Mouse (Mus musculus) right cerebral cortex, adult 2 months (tissue): Measurements from ENCODE around the gene Ugt1a2.
"Not testable (repeated sequence)": the region's sequence is repeated elsewhere in the genome, so short reads cannot be mapped to it uniquely, and the experiment has no call there.

Source experiments
- DNase-seq, 2 experiments: peaks; one replicate each; pipeline ENCODE4 v3.0.0; 2021 to 2022; ENCODE audit warnings: low spot score in 2 of 2

Gene Ugt1a2

DNA sequence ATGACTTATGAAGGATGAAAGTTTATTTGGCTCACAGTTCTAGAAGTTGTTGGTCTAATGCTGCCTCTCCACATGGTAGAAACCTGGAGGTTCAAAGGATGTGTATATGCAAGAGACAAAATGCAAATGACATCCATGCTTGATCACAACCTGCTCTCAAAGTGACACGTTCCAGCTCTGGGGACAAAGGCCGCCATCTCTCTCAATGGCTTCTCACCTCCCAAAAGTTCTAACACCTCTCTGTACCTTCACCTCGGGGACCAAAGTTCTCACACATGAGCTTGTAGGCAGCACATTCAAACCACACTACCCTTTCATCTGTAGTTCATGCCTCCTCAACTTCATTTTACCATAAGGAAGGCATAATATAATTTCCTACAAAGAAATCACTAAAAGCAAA lies 17.2 kb downstream of the Ugt1a2 start:
- DNase-seq, result no peak

DNA sequence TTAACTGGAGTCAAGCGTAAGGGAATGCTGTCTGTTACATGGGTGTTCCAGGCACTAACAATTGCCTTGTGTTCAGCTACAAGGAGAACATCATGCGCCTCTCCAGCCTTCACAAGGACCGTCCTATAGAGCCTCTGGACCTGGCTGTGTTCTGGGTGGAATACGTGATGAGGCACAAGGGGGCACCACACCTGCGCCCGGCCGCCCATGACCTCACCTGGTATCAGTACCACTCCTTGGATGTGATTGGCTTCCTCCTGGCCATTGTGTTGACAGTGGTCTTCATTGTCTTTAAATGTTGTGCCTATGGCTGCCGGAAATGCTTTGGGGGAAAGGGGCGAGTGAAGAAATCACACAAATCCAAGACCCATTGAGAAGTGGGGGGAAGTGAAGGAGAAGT lies 17.6 kb downstream of the Ugt1a2 start:
- no peak for DNase-seq

DNA sequence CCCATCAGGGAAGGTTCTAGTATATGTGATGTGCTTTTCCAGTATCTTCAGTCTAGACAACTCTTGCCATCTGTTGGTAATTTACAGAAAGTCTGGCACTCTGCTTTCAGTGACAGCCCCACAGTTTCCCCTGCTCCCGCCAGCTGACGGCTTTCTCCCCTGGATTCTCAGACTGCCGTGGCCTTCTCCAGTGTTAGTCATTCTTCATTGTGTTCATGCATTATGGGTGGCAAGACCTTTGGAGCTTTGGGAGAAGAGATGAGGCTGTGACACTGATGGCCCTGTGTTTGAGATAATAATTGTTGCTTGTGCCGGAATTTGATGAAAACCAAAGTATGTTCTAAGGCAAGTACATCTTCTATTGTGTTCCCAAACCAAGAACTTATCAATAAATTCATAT lies 18.2 kb downstream of the Ugt1a2 start:
- no peak for DNase-seq

DNA sequence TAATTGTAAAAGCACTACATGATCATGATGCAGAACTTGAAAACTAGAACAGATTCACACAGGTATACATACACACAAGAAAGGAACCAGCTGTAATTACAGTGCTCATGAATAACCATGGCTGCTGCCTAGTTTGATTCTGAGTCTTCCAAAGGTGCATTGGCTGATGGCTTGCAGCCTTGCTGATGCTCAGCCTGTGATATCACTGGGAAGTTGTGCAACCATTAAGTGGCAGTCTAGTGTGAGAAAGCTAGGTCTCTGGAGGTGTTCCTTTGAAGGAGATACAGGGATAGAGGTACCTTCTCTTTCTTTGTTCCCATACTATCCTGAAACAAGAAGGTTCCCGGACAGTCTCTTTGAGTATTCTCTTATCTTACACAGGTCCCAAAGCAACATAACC lies 18.7 kb downstream of the Ugt1a2 start:
- no peak for DNase-seq

DNA sequence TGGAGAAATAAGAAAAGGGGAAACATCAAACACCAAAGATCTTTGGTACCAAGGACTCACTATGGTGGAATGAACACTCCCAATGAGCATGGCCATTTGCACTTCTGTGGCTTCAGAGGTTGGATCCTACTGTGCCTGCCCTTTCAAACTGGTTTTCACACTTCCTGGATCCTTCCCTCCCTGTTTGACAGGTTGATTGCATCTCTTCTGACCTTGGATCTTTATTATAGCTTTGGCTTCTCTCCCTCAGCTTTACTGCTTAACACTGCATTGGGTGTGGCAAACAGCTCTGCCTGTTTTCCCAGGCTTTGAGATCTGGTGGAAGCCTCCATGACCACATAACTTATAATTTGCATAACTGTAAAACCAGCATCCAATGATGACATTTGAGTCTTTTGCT lies 19.9 kb downstream of the Ugt1a2 start:
- DNase-seq, result no peak

DNA sequence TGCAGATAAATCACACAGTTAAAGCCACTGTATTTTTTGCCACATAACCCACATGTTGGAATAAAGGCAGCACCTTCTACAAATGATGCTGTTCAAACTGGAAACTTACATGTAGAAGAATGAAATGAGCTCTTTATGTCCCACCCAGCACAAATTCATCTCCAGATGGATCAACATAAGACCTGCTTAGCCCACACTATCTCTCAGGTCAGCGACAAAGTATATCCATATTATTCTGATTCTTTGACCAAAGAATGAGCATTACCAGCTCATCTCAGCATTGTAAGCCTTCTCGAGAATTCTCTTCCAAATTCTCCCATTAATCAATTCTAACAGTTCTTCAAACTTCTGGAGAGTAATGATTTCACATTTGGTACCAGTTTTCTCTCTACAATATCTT lies 21.8 kb downstream of the Ugt1a2 start:
- no peak for DNase-seq

DNA sequence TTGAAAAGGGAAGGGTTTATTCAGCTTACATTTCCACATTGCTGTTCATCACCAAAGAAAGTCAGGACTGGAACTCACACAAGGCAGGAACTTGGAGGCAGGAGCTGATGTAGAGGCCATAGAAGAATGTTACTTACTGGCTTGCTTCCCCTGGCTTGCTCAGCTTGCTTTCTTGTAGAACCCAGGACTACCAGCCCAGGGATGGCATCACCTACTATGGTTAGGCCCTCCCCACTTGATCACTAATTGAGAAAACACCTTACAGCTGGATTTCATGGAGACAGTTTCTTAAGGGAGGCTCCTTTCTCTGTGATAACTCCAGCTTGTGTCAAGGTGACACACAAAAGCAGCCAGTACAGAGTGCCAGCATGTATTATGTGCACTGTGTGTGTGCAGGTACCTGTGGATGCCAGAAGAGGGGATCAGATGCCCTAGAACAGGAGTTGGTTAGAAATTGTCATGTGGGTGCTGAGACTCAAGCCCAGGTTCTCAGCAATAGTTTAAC lies 22.7 kb downstream of the Ugt1a2 start:
- not testable (repeated sequence) for DNase-seq

DNA sequence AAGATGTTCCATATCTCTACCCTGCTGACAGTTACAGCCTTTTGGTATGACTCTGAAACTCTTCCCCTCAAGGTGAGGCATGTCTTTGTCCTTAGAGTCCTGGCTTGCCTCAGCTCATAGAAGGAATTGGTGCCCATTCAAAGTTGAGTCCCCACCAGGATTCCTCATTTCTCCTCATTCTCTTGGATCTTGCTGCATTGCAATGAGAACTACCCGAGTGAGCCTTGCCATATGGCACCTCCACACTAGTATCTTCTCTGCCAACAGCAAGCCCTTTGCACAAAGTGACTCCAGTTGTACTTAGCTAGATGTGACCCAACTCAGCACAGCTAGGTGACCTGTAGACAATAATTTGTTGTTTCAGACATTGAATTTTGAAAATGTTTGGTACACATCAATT lies 23.2 kb downstream of the Ugt1a2 start:
- DNase-seq, result no peak

DNA sequence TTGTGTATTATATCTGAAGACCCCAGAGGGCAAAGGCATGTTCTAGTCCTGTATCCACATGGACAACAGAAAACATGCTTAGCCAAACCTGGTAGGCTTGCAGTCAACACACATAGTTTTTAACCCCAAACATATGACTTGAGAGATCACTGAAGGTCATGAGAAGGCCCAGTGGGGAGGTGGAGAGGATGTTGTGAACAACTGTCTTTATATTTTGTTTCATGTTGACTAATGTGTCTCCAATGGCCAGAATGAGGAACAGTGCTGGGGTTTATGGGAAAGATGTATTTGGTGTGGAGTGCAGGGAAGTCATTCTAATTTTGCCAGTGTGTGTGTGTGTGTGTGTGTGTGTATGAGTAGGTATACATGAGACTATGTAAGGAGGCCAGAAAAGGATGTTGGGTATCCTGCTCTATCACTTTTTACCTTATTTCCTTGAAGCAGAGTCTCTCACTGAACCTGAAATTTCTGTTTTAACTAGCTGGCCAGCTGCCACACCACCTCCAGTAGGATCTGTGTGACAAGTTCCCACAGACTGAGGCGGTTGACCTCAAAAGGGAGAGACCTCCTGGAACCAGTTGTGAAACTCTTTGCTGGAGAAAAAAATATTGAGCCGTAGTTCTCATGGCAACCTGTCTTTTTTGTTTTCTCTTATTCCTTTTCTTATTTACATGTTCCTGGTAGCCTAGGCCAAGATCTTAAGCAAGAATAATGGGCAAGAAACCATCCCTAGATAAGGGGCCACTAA lies 23.8 kb downstream of the Ugt1a2 start:
- no peak for DNase-seq

DNA sequence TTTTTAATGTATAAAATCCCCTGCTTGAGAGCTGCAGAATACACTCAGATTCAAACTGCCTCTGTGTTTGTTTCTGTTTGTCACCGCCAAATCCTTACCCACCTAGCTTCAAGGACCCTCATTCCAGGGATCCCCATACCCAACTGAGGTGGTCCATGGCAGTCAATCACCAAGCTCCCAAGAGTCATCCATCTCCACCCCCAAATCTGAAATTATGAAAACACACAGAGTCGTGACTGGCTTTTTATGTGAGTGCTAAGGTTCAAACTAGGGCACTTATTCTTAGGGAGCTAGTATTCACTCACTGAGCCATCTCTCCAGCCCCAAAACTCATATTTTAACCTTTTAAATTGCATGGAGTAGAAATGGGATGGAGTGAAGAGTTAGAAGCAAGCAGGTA lies 24.9 kb downstream of the Ugt1a2 start:
- not testable (repeated sequence) for DNase-seq

DNA sequence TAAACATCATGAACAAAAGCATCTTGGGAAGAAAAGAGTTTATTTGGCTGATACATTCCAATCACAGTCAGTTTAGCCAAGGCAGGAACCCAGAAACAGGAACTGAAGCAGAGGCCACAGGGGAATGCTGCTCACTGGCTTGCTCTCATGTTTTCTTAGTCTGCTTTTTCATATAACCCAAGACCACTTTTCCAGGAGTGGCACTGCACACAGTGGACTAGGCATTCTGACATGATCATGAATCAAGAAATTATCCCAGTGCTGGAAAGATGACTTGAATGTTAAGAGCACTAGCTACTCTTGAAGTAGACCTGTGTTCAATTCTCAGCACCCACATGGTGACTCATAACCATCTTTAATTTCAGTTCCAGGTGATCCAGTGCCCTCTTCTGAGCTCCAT lies 25.3 kb downstream of the Ugt1a2 start:
- no peak for DNase-seq

DNA sequence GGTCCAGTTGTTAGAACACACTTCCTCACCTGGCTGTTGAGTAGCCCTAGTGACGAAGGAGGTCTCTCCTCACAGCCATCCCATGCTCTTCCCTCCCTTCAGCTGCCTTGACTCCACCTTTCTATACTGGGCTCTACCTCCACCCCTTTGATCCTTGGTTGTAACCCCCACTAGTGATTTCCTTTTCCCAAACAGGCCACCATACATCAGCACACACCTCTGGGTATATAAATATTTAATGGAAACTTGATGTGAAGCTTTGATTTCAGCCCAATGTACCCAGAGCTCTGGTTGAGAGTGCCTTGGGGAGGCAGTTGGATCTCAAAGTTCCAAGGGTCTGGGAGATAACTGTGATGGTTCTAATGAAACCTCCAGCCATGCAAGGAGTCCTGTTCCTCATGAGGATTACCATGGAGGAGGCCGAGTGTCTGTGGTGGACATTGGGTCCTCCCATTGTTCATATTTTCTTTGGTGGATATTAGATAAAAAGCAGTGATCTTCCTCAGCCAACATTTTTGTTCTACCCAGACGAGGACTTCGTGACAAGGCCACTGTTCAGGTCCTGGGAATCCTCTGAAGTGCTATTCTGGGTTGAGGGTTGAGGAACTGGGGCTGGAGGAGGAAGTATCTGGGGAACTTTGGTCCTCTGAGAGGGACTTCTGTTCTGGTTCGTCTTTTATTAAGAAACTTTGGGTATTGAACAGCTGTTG lies 26.4 kb downstream of the Ugt1a2 start, which contains the start of gene Mroh2a:
Gene Mroh2a, plus strand, starts transcription at position 317 of the 710 bp plus-strand sequence.
- no peak for DNase-seq

DNA sequence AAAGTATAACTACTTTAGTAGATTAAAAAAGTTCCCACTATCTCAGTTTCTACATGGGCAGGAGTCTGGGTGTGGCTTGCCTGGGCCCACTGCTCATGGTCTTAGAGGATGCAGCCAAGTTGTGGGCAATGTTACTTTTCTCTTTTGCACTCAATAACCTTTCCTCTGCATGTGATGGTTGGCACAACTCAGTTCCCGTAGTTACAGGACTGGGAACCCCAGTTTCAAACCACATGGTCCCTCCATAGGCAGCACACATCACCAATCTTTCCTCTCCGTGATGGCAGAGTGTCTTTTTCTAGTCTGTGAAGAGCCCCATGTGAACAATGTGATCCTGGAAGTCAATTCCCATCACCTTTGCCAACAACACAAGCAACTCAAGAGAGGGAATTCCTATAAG lies 27.1 kb downstream of the Ugt1a2 start:
- DNase-seq, result no peak

DNA sequence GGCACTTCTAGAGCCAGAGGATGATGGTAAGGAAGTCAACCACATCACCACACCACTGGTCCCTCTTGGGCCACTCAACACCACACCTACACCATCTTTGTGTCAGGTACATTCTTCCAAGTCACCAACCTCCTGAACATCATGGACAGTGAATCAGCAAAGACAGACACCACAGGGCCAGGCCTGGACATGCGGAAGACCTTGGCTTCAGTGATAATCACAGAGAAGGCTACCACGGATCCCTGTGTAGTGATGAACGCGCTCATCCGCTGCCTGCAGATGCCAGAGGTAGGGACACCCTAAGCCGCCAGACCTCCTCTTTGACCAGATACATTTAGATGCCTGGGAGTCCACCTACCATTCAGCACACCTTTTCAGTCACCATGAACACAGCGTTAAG lies 27.7 kb downstream of the Ugt1a2 start:
- no peak for DNase-seq

DNA sequence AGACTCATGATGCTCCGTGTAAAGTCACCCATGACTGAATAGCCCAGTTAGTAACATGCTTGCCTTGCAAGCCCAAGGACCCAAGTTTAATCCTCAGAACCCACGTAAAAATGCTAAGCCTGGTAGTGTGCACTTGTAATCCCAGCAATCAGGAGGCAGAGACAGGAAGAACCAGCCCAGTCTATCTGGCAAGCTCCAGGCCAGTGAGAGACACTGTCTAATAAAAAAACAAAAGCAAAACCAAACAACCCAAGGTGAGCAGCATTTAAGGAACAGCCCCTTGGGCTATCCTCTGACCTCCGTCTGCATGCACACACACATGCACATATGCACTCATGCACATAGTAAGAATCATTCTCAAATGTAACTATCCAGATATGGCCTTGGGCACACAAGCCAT lies 29.2 kb downstream of the Ugt1a2 start:
- no peak for DNase-seq

DNA sequence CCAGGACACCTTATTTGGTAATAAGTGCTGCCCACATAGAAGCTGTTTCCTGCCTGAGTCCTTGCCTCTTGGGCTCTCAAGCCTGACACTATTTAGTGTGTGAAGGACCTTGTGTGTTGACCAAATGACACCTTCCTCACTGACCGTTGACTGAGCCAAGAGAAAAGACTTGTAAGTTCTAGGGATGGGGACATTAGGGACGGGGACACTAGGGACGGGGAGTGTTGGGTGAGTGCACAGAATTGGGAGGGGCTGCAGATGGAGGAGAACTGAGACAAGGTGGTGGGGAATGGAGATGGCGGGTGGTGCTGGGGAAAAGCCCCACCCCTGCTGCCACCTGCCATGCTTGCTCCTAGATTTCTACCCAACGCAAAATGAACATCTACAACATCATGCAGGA lies 29.6 kb downstream of the Ugt1a2 start:
- DNase-seq, result no peak

DNA sequence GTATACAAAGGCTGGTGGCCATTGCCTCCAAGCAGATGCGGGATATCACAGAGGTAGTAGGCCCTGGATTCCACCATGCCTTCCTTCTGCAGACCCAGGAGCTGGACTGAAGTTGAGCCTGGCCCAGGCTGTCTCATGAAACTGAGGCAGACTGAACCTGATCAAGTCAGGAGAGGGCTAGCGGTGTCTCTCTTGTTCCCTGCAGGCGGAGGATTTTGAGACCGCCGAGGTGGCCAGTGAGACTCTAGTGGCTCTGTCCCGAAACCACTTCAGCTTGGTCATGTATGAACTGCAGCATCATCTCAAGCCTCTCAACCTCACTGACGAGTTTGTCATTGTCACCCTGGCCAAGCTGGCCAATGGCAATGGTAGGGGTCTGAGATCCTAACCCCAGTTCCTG lies 30.0 kb downstream of the Ugt1a2 start:
- DNase-seq, result no peak

DNA sequence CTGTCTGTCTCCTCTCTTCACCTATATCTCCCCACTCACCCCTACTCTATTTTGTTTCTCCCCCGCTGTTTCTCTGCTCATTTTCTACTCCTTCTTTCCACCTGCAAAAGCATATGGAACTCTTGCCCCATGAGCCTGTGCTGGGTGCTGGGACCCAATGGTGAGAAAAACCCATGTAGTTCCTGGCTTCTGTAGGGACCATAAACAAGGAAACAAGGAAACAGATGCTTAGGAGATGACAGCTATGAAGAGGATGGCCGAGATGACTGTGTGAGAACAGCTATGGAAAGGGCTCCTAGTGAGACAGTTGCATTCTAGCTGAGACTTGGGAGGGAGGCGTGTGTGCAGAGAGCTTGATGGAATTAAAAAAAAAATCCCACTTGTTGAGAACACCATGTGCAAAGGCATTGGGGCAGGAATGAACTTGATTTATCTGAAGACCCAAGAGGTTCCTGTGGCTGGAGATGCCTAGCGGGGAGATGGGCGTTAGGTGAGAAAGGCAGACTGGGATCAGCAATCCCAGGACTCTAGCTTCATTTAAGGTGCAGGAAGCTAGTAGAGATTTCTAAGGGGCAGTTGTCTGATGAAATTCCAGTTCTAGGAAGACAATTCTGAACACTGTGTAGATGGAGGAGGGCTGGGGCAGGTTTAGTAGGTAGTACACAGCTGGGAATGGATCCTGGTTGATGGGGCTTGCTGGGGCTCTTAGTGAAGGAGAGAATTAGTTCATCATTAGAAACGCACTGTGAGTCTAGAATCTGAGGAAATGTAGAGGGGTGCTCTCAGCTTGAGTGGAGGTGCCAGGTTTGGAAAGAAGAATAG lies 30.8 kb downstream of the Ugt1a2 start:
- DNase-seq, result no peak

DNA sequence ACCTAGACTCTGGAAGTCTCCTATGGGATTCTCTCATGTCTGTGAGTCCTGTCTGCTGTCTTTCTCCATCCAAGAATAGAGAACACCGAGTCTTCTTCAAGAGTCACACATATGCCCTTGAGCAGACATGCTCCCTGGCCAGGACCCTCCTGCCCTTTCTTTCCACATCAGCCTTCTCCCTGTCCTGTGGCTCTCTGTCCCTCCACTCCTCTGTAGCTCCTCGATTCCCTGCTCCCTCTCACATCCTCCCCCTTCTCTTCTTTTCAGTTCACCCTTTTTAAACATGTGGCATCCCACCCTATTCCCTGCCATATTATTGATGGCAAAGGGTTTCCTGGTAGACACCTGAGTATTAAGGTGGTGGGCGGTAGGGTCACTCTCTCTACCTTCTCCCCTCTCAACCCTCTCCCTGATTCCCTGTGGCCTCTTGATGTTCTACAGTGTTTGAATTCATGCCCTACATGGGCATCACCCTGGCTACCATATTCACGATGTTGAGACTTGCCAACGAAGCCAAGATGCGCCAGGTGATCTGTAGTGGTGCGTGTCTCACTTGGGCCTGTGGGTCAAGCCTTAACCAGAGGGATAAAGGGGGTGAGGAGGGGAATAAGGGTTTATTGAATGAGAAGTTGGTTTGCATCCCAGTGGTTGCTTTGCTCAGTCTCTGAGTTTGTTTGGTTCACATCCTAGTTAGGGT lies 31.6 kb downstream of the Ugt1a2 start:
- DNase-seq, result no peak

DNA sequence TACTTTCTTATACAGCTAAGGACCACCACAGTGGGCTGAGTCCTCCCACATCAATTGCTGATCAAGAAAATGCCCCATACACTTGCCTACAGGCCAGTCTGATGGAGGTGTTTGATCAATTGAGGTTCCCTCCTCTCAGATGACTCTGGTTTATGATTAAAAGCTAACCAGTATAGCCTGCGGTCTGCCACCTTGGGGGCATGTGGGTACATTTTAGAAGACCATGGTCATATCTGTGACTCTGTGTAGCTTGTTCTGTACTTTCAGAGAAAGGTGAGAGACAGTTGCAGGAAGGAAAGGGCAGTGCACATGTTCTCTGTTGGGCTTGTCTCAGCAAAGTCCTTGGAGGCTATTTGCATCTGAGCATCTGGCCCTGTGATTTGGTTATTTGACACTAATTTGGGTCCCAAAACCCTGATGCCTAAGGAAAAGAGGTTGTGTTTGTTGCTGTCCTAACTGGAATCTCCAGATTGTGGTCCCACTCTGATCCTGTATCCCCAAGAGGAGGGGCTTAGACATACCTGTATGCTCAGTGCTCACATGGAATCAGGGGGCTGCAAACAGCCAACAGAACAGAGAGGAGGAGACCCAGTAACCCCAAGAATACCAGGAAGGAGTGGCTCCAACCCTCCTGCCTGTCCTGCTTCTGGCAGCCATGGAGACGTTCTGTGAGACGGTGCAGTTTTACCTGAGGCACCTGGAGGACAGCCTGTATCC lies 32.4 kb downstream of the Ugt1a2 start:
- DNase-seq, result no peak
